ENCODE assay signal across 8 mouse cellular contexts in genomic region chr12:44269311-44269831, GRCm38 (mm10). TPM values are rescaled to one million over a fixed set of nuclear protein-coding genes. Genes with fewer than 3 reads are reported as not detected.
DNase-seq lines count a peak whose midpoint lies in the region; ATAC-seq lines count a peak whose summit lies in the region.

No protein-coding gene starts in this region.

- H3K27ac ChIP-seq in forebrain, embryonic 16.5 days (ENCODE audit: low read length) = peak overlapping the region; percentile 97
- peak overlapping the region; percentile 97 for H3K27ac ChIP-seq in hindbrain, embryonic 12.5 days

- intact Hi-C loops in left cerebral cortex, postnatal 10 days (cut with DNase I) = loop anchor here (2.0 kb wide), 1 partner anchor 59 kb away; the partner anchor contains the start of gene Dnajb9

- under 1% methylated on average over 46 of the region's 46 CpGs for WGBS in forebrain, embryonic 16.5 days
- WGBS in hindbrain, embryonic 12.5 days = 1% methylated on average over 34 of the region's 46 CpGs

- H3K36me3 ChIP-seq in forebrain, embryonic 16.5 days (ENCODE audit: control insufficient read depth, insufficient read depth) = no peaks in the 10 kb centered on the region
- no peaks in the 10 kb centered on the region for H3K36me3 ChIP-seq in hindbrain, embryonic 12.5 days

- no peaks in the 10 kb centered on the region for H3K27me3 ChIP-seq in forebrain, embryonic 16.5 days (replicated peaks; ENCODE audit: control insufficient read depth, insufficient read depth, low read length)
- no peaks in the 10 kb centered on the region for H3K27me3 ChIP-seq in hindbrain, embryonic 12.5 days

- DNase-seq in cerebellum, postnatal 4 days (ENCODE audit: low spot score in 2 of 2) = peak; percentile 70 to 83
- no peak for DNase-seq in cerebellum, adult 11 months
- peak; percentile 81 for DNase-seq in brain, adult 2 months (ENCODE audit: low read depth, low spot score)
- peak; percentile 66 to 91 for DNase-seq in left cerebral cortex, postnatal 10 days (ENCODE audit: extremely low spot score in 1 of 2, low spot score in 2 of 2)
- DNase-seq in right cerebral cortex, postnatal 4 days = peak; percentile 76

- peak overlapping the region; percentile 91 for H3K4me3 ChIP-seq in forebrain, embryonic 16.5 days (replicated peaks; ENCODE audit: low read length)
- peak overlapping the region; percentile 87 for H3K4me3 ChIP-seq in hindbrain, embryonic 12.5 days

- no peaks in the 10 kb centered on the region for H3K9me3 ChIP-seq in forebrain, embryonic 16.5 days (ENCODE audit: control insufficient read depth, low read length)
- H3K9me3 ChIP-seq in hindbrain, embryonic 12.5 days (replicated peaks) = no peaks in the 10 kb centered on the region

- peaks cover 7% of the 10 kb centered on the region for H3K4me1 ChIP-seq in forebrain, embryonic 16.5 days (replicated peaks; ENCODE audit: control insufficient read depth, insufficient read depth, low read length)
- peaks cover 4% of the 10 kb centered on the region; the same call in 1 of the 2 replicates for H3K4me1 ChIP-seq in hindbrain, embryonic 12.5 days

- peak; percentile 87 for ATAC-seq in forebrain, embryonic 16.5 days
- peak; percentile 93 for ATAC-seq in hindbrain, embryonic 12.5 days (ENCODE audit: low FRiP score)
- peak; percentile 68 for ATAC-seq in megakaryocyte progenitor cell, adult 5-6 weeks (replicated peaks; ENCODE audit: poor library complexity)

- peak overlapping the region; percentile 96 for H3K9ac ChIP-seq in forebrain, embryonic 16.5 days (replicated peaks; ENCODE audit: low read depth, low read length)
- peak overlapping the region; percentile 86 for H3K9ac ChIP-seq in hindbrain, embryonic 12.5 days

- peak overlapping the region; percentile 82 for H3K4me2 ChIP-seq in forebrain, embryonic 16.5 days (ENCODE audit: low read length)
- peak overlapping the region; percentile 75 for H3K4me2 ChIP-seq in hindbrain, embryonic 12.5 days (replicated peaks)

RNA-seq across cellular contexts. Expression of gene Pnpla8, which starts 48.2 kb away (rescaled TPM):
- polyA plus RNA-seq in forebrain, embryonic 16.5 days (2015; fragmentation: Nextera tagmentation; extraction: Ambion mirVana) = 154 and 172 TPM in 2 replicates
- polyA plus RNA-seq in hindbrain, embryonic 12.5 days (2016; fragmentation: Nextera tagmentation; extraction: Ambion mirVana) = 97.0 and 99.1 TPM in 2 replicates
- total RNA-seq in left cerebral cortex, postnatal 10 days (2021) = 100 to 1,000 TPM; 118 to 122 TPM
- total RNA-seq in megakaryocyte progenitor cell, adult 5-6 weeks (2015) = 33.1 and 39.6 TPM in 2 replicates
- total RNA-seq in megakaryocyte progenitor cell, adult 5-6 weeks (2017) = 32.2 and 35.9 TPM in 2 replicates

RNA-seq across cellular contexts. Expression of gene Dnajb9, which starts 59.2 kb away (rescaled TPM):
- 30.3 and 36.5 TPM in 2 replicates for polyA plus RNA-seq in forebrain, embryonic 16.5 days (2015; fragmentation: Nextera tagmentation; extraction: Ambion mirVana)
- 31.8 and 36.1 TPM in 2 replicates for polyA plus RNA-seq in hindbrain, embryonic 12.5 days (2016; fragmentation: Nextera tagmentation; extraction: Ambion mirVana)
- total RNA-seq in left cerebral cortex, postnatal 10 days (2021) = 10 to 100 TPM; 29.0 to 30.7 TPM
- 86.3 and 110 TPM in 2 replicates for total RNA-seq in megakaryocyte progenitor cell, adult 5-6 weeks (2015)
- 55.5 and 60.6 TPM in 2 replicates for total RNA-seq in megakaryocyte progenitor cell, adult 5-6 weeks (2017)

RNA-seq across cellular contexts. Expression of gene Nrcam, which starts 59.3 kb away (rescaled TPM):
- polyA plus RNA-seq in forebrain, embryonic 16.5 days (2015; fragmentation: Nextera tagmentation; extraction: Ambion mirVana) = 129 and 139 TPM in 2 replicates
- polyA plus RNA-seq in hindbrain, embryonic 12.5 days (2016; fragmentation: Nextera tagmentation; extraction: Ambion mirVana) = 97.0 and 110 TPM in 2 replicates
- 100 to 1,000 TPM; 453 to 458 TPM for total RNA-seq in left cerebral cortex, postnatal 10 days (2021)
- 0.37 TPM in 1 of 2 replicates, not detected in the other for total RNA-seq in megakaryocyte progenitor cell, adult 5-6 weeks (2015)
- total RNA-seq in megakaryocyte progenitor cell, adult 5-6 weeks (2017) = 0.10 and 0.21 TPM in 2 replicates

Comparison
In these comparisons a context has a peak if more than half of its experiments do, and no peak if none do; other contexts are left out.
1. RNA of gene Nrcam, which starts 59.3 kb away (total RNA-seq): 453 to 458 TPM in left cerebral cortex, postnatal 10 days; 0.10 to 0.37 TPM in megakaryocyte progenitor cell, adult 5-6 weeks; every median in the first group is over 100 times any median in the second.
2. Peak in every context shown above with its lines, with median percentiles within 50 percentile points of each other: ATAC-seq.